Mouse (Mus musculus) stomach, embryonic 14.5 days (tissue): ENCODE data around the gene Urgcp. TPM values are rescaled to one million over a fixed set of nuclear protein-coding genes. Genes with fewer than 3 reads are reported as not detected.

Experiments used
- ATAC-seq: fragments of 200-750 bp; cut with Nextera tagmentation; 2 replicates; pipeline ENCODE4 v1.8.0; 2017; ENCODE audit warnings: low read depth, moderate TSS enrichment; ENCODE audit not compliant: insufficient number of reproducible peaks, insufficient read depth, low FRiP score
- H3K27ac ChIP-seq: fragments of 300-500 bp; sonication (generic); 2 replicates; pipeline ENCODE4 v1.5.1; 2014; ENCODE audit warnings: mild to moderate bottlenecking, low read length, moderate library complexity, mixed read lengths
- H3K27me3 ChIP-seq: fragments of 300-500 bp; sonication (generic); 2 replicates; pipeline ENCODE4 v1.6.1; 2014; ENCODE audit warnings: low read length, control low read depth, mixed read lengths; ENCODE audit not compliant: control insufficient read depth, insufficient read depth
- H3K36me3 ChIP-seq: fragments of 300-500 bp; sonication (generic); 2 replicates; pipeline ENCODE4 v1.6.1; 2014; ENCODE audit warnings: mild to moderate bottlenecking, control low read depth, low read length, moderate library complexity, mixed read lengths; ENCODE audit not compliant: control insufficient read depth, insufficient read depth
- H3K4me1 ChIP-seq: fragments of 300-500 bp; sonication (generic); 2 replicates; pipeline ENCODE4 v1.6.1; 2014; ENCODE audit warnings: low read length, control low read depth, mixed read lengths; ENCODE audit not compliant: control insufficient read depth, insufficient read depth
- H3K4me2 ChIP-seq: fragments of 300-500 bp; sonication (generic); replicated peaks from 2 replicates; pipeline ENCODE4 v1.6.1; 2014; ENCODE audit warnings: low read depth, low read length, control low read depth
- H3K4me3 ChIP-seq: fragments of 300-500 bp; sonication (generic); 2 replicates; pipeline ENCODE4 v1.5.1; 2014; ENCODE audit warnings: low read depth, low read length, control low read depth
- H3K9ac ChIP-seq: fragments of 300-500 bp; sonication (generic); replicated peaks from 2 replicates; pipeline ENCODE4 v1.6.1; 2014; ENCODE audit warnings: low read depth, mild to moderate bottlenecking, control low read depth, low read length, moderate library complexity, mixed read lengths
- H3K9me3 ChIP-seq: fragments of 300-500 bp; sonication (generic); 2 replicates; pipeline ENCODE4 v1.6.1; 2016; ENCODE audit warnings: low read depth, low read length, control low read depth; ENCODE audit not compliant: control insufficient read depth
- WGBS: fragments of 180-500 bp; shearing (Covaris S2); extraction: QIAGEN DNeasy Blood & Tissue Kit; methylation state at CpG from one replicate; pipeline ENCODE4 v1.1.7; 2014; 5-methylcytosine and 5-hydroxymethylcytosine counted together
- polyA plus RNA-seq: library from polyadenylated mRNA; unstranded; fragments of >200 nt; fragmentation: Nextera tagmentation; extraction: Ambion mirVana; gene quantifications from 2 replicates; pipeline ENCODE4 v1.2.1, GENCODE M21; 2014

Urgcp gene
- polyA plus RNA-seq, 1 experiment from 2014 or later, result 14.2 TPM

DNA sequence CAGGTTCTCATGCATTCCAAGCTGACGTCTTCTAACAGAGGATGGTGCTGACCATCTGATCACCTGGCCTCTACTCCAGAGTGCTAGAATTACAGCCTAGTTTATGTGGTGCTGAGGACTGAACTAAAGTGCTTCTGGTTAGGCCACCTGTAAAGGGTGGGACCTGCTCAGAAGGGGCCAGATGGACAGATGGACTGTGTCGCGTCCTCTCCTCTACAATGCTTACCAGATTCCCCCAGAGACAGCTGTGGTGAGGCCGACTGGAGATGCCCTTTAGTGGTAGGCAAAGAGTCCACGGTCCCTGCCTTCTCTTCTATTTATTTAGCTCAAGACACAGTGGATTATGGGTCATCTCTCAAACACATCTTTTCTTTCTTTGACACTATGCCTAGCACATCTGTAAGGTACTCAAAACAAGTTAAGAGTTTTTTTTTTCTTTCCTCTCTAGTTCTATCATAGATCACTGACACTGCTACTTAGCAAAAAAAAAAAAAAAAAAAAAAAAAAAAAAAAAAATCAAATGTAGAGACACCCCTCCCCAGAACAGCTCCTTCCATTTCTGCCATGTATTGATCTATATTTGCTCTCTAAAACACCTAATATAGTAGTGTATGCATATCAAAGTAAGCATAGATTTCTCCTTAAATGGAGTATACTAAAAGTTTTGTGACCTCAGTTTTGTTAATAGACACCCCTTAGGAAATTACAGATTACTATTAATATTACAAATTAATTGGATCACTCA lies 23.1 kb downstream of the Urgcp start:
- no peak overlapping the region for H3K4me2 ChIP-seq
- peaks cover 5% of the 10 kb centered on the region for H3K4me1 ChIP-seq
- no peaks in the 10 kb centered on the region for H3K36me3 ChIP-seq
- no peak overlapping the region for H3K27ac ChIP-seq
- no peak for ATAC-seq
- no peak overlapping the region for H3K4me3 ChIP-seq
- H3K9ac ChIP-seq, result no peak overlapping the region
- no peaks in the 10 kb centered on the region for H3K27me3 ChIP-seq
- WGBS, result 70% methylated on average over 5 of the region's 5 CpGs
- H3K9me3 ChIP-seq, result no peaks in the 10 kb centered on the region

DNA sequence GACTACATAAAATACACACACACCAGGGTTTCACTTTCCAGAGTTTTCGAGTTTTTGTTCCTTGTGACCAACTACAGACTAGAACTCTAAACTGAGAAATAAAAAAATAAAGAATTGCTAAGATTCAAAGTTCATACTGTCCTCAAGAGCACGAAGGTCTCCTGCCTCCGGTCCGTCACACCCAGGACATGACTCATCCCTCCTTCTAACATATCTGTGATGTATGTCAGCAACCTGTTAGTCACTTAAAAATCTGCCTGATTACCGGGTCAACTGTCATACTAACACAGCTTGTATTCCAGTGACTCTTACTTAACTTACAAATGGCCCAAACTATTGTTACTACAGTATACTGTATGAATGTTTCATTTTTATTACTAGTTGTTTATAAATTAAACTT lies 25.0 kb downstream of the Urgcp start:
- ATAC-seq, result no peak
- no peak overlapping the region for H3K27ac ChIP-seq
- no peak overlapping the region for H3K4me2 ChIP-seq
- no peaks in the 10 kb centered on the region for H3K9me3 ChIP-seq
- H3K9ac ChIP-seq, result no peak overlapping the region
- no peaks in the 10 kb centered on the region for H3K27me3 ChIP-seq
- peaks cover 11% of the 10 kb centered on the region for H3K4me1 ChIP-seq
- no peak overlapping the region for H3K4me3 ChIP-seq
- 85% methylated on average over 5 of the region's 5 CpGs for WGBS
- H3K36me3 ChIP-seq, result no peaks in the 10 kb centered on the region

DNA sequence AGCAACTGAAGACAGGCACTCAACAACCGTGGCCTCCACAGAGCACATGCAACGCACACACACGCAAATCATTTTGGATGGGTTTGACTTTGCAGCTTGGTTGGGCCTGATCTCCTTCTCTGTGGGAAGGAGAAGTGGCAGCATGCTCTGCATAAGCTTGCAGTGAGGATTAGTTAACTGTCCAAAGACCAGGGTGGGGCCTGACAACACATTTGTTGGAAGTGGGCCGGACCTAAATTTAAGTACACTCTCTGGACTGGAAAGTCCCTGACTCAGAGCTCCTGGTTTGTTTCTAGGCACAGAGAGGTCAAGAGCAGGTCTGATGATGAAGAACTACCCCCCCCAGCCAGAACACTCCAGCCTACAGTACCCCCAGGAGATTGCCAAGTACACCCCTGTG lies 27.9 kb downstream of the Urgcp start:
- H3K27me3 ChIP-seq, result no peaks in the 10 kb centered on the region
- H3K9ac ChIP-seq, result no peak overlapping the region
- ATAC-seq, result no peak
- H3K36me3 ChIP-seq, result no peaks in the 10 kb centered on the region
- 88% methylated on average over 4 of the region's 4 CpGs for WGBS
- H3K4me1 ChIP-seq, result 0 out of 2 replicates have a peak, but pooled peaks cover 8% of the 10 kb centered on the region
- H3K4me2 ChIP-seq, result no peak overlapping the region
- H3K9me3 ChIP-seq, result no peaks in the 10 kb centered on the region
- H3K4me3 ChIP-seq, result no peak overlapping the region
- no peak overlapping the region for H3K27ac ChIP-seq

DNA sequence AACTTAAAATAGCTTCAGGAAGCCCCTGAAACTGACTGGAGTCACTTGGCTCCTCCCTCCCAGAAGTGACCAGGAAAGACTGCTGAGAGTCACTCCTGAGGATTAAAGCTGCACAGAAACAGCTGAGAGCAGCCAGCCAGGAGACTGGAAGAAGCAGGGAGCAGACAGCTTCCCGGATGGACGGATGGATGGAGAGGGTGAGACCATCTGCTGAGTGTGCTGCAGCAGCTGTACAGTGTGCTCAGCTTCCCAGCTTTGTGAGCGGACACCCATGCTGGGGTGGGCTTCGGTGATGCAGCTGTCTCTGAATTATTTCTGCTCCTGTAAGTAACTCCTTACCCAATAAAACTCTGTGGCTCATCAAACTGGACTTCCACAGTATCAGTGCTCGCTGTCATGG lies 29.8 kb downstream of the Urgcp start:
- Histone ChIP-seq H3K4me1 (0 out of 2 replicates have a peak, but pooled peaks cover 8% of the 10 kb centered on the region), H3K9me3 (no peaks in the 10 kb centered on the region), H3K4me3 (no peak overlapping the region), H3K27ac (peak overlapping the region; percentile 1; the same call in 1 of the 2 replicates), H3K9ac (no peak overlapping the region), H3K27me3 (no peaks in the 10 kb centered on the region), H3K4me2 (no peak overlapping the region), H3K36me3 (no peaks in the 10 kb centered on the region)
- ATAC-seq, result 0 out of 2 replicates have a peak, but pooled peaks have one; percentile 21
- 67% methylated on average over 5 of the region's 5 CpGs for WGBS

DNA sequence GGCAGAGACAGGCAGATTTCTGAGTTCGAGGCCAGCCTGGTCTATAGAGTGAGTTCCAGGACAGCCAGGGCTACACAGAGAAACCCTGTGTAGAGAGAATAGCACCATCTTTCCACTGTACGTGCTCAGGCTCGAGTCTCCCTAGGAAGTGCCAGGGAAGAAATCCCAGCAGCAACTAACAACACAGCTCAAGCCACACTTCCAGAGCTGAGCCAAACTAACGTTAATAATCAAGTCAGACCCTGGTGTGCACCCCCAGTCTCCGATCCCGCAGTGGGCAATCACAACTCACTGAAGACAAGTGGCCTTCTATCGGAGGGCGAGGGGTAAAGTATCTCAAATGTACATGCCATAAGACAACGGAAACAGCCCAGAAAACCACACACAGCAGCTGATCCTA lies 32.6 kb downstream of the Urgcp start:
- H3K4me3 ChIP-seq, result no peak overlapping the region
- no peaks in the 10 kb centered on the region for H3K27me3 ChIP-seq
- no peak overlapping the region for H3K27ac ChIP-seq
- H3K36me3 ChIP-seq, result no peaks in the 10 kb centered on the region
- H3K9ac ChIP-seq, result no peak overlapping the region
- ATAC-seq, result no peak
- 0 out of 2 replicates have a peak, but pooled peaks cover 8% of the 10 kb centered on the region for H3K4me1 ChIP-seq
- no peak overlapping the region for H3K4me2 ChIP-seq
- WGBS, result 85% methylated on average over 9 of the region's 9 CpGs
- H3K9me3 ChIP-seq, result no peaks in the 10 kb centered on the region

DNA sequence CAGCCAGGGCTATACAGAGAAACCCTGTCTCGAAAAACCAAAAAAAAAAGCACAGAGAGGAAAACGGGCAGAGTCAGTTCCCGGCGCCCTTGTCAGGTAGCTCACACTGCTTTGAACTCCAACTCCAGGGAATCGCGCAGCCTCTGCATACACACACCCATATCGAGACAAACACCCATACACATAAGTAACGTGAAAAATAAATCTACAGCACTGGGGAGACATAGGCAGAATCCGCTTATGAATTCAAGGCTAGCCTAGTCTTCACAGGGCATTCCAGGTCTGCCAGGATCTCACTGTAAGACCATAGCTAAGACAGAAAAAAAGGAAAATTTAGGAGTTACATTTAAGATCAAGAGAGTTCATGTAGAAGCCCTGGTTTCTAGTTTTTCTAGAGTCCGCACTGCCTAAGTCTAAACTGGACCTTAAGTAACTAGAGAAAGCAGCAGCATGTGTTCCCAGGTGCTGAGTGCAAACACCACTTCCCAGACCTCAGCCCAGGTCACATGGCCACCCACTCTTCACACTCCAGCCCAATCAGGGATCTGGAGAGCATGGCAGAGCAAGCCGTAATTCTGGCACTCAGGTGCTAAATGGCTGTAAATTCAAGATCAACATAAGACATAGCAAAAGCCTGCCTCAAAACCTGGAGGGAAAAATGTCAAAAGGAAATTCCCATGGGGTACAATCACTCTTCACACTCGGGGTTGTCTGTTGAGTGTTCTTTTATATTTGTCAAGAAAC lies 43.4 kb downstream of the Urgcp start:
- Histone ChIP-seq H3K36me3 (peaks cover 44% of the 10 kb centered on the region), H3K4me3 (no peak overlapping the region), H3K9ac (no peak overlapping the region), H3K4me2 (no peak overlapping the region), H3K27ac (no peak overlapping the region), H3K27me3 (no peaks in the 10 kb centered on the region), H3K9me3 (no peaks in the 10 kb centered on the region), H3K4me1 (no peaks in the 10 kb centered on the region)
- WGBS, result 89% methylated on average over 12 of the region's 12 CpGs
- ATAC-seq, result no peak

DNA sequence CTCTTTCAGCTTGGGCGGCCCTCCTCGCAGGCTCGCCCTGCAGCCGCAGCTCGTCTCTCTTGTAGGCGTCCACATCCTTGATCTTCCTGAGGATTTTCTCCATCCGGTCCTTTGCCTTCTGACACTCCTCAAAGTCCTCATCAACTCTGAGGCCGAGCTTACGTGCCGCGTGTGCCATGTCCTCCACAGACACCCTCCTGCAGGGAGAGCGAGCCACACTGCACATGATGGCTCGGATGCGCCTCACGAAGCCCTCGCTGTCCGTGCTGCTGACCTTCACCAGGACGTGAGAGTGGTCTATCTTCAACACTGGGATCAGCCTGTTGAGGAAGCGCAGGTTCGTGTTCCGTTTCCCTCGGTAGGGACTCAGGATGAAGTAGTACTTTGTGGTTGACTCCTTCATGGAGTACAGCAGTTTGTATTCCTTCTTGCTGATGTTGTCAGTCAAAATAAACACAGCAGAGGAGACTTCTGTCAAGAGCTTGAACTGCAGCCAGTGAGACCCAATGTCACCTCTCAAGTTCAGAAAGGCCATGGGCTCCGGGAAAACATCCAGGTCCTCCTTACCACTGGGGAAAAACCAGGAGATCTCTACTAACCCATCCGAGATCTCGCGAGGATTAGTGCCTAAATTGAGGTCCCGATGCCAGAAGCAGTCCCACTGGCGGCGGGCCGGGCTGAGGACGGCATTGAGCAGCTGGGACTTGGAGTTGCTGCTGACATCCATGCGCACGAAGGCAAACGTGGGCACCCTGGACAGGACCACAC lies 45.1 kb downstream of the Urgcp start:
- no peaks in the 10 kb centered on the region for H3K27me3 ChIP-seq
- H3K4me3 ChIP-seq, result no peak overlapping the region
- no peak for ATAC-seq
- H3K4me1 ChIP-seq, result no peaks in the 10 kb centered on the region
- whole genome bisulfite sequencing, result 93% methylated on average over 34 of the region's 34 CpGs
- peaks cover 35% of the 10 kb centered on the region for H3K36me3 ChIP-seq
- no peak overlapping the region for H3K27ac ChIP-seq
- H3K9ac ChIP-seq, result no peak overlapping the region
- no peaks in the 10 kb centered on the region for H3K9me3 ChIP-seq
- no peak overlapping the region for H3K4me2 ChIP-seq

DNA sequence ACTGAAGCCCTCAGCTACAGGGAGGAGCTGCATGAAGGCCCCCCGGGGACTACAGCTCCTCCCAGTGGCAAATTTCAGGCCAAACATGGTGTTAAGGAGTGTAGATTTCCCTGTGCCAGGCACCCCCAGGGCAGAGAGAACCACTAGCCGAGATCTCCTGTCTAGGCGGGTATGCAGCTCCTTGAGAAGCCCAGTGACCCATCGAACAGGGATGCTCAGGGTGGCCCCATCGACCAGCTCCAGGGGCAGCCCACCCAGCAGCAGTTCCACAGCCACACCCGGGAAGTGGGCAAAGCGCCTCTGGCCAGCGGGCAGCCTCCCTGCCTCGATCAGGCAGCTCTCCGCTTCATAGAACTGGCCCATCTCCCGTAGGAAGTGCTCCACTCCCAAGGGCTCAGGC lies 45.9 kb downstream of the Urgcp start:
- H3K9ac ChIP-seq, result no peak overlapping the region
- no peaks in the 10 kb centered on the region for H3K9me3 ChIP-seq
- H3K4me2 ChIP-seq, result no peak overlapping the region
- H3K36me3 ChIP-seq, result peaks cover 35% of the 10 kb centered on the region
- H3K4me1 ChIP-seq, result no peaks in the 10 kb centered on the region
- no peak overlapping the region for H3K4me3 ChIP-seq
- H3K27ac ChIP-seq, result no peak overlapping the region
- 86% methylated on average over 11 of the region's 11 CpGs for WGBS
- H3K27me3 ChIP-seq, result no peaks in the 10 kb centered on the region
- no peak for ATAC-seq
